Mouse (Mus musculus): Measurements from ENCODE around the gene Asic1.

The Asic1 gene

DNA sequence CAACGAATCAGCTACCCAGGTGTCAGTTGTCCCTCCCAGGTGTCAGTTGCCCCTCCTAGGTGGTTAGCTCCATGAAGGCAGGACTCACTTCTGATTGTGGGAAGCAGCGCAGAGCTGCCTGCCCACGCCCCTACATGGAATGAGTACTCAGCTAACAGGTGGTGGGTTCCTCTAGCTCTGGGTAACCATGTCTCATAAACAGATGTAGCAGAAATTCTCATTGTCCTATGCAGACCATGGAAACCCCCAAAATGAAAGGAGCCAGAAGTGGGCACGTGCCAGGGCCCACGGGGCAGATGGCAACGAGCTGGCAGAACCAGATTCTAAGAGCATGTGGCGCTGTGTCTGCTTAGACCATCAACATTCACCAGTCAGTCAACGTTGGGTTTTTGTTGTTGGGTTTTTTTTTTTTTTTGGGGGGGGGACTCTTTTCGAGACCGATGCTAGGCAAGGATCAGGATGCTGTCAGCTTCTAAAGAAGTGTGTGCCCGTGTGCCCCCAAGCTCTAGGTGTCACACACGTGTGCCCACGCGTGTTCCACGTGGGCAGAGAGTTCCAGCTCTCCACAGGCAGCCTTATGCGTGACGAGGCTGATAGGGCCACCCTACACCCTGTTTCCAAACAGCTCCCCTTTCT, 6.1 kb upstream of the Asic1 start:
- no peak for DNase-seq (ENCODE audit: extremely low read depth, low read depth, low spot score)

DNA sequence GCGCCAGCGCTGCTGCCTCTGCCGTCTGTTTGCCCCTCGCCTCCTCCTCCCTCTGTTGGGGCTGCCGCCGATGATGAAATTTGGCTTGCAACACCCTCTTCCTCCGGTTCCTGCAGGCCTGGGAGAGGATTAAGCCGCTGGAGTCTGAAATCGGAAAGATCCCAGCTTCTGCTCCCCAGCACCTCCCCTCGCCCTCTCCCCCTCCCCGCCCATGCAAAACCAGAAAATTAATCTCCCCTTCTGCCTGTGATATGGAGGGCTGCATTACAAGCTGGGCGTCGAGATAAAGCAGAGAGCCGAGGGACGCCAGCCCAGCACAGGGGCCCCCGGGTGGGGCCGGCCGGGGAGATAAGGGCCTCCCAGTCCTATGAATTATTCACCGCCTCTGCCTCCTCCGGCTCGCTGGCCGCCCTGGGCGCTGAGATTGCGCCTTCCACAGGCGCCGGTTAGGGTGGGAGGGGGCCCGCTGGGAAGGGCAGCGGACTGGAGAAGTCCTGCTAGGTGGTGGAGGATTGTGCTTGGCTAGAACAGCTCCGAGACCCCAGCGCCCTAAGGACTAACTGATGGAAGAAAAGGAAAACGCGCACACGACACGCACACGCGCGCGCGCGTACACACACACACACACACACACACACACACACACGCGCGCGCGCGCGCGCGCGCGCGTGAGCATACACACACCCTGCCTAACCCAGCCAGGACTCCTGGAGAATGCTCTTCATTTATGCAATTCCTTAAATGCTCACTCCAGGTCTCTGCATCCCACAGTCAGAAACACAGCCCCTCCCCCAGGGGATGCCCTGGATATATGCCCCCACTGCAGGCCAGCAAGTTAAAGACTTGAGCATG, 5.3 kb upstream of the Asic1 start:
- peak; percentile 14 for DNase-seq (ENCODE audit: extremely low read depth, low read depth, low spot score)

DNA sequence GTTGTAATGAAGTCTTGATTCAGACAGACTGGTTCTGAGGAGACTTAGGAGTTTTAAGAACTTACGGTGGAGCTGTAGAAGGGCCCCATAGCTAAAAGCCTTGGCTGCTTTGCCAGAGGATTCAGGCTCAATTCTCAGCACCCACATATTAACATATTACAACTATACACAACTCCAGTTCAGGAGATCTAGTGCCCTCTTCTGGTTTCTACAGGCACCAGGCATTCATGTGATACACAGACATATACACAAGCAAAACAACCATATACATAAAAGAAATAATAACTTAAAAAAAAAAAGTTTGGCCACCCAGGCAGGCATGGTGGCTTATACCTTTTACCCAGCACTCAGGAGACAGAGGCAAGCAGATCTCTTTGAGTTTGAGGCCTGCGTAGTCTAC, 2.6 kb upstream of the Asic1 start:
- no peak for DNase-seq (ENCODE audit: extremely low read depth, low read depth, low spot score)

DNA sequence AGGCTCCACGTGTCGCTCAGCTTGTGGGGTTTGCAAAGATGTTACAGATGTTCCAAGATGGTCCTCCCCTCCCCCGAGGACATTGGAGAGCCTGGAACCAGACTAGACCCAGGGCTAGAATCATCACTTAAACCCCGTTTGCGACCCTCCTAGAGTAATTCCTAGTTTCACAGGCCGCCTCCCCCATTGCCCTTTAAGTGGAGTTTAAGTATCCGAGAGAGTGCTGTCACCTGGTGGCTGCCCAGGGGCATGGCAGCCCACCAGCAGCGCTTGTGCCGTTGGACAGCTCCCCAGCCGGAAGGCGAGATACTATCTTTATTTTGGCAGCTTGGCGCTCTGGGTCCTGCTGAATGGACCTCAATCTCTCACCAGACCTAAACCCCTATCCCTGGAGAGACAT, 1.3 kb upstream of the Asic1 start:
- DNase-seq (ENCODE audit: extremely low read depth, low read depth, low spot score): no peak

DNA sequence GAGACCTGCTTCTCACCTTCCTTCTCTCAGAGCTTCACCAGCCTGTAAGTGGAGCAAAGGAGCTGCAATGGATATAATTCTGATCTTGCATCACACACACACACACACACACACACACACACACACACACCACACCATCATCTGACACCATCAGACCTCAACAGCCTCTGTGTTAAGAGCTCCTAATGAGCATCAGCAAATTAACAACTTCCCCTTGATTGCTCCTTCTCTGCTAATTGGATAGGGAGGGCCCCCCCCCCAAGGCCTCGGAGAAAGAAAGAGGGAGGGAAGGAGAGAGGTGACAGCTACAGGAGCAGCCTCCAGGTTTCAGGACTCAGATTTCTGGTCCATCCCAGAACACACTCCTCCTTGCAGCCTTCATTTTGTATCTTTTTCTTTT, 776 bp upstream of the Asic1 start:
- no peak for DNase-seq (ENCODE audit: extremely low read depth, low read depth, low spot score)

DNA sequence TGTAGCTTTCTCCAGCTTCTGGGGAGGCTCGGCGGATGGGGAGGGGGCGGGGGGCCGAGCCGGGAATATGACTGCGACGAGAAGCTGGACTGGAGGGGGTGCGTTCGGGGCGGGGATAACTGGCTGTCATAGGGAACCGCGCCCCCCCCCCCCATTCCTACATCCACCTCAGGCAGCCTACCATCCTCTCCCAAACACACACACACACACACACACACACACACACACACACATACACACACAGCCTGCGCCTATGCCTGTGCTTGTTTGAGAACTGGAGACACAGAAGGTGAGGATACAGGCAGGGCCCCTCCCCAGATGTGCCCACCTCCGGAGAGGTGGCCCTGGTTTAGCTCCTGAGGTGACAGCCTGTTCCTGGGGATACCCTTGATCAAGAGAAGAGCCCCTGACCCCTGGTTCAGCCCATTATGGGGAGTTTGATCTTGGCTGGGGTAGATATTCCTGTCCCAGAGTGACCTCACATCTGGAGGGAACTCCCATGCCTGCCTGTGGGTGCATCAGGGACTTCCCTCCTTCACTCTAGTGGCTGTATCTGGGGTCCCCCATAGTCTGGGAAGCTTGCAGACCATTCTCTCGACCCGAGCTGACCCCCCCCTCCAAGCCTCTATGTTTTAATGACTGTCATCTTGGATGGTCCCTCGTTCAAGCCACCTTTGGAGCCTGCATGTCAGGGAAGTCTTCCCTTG, 949 bp downstream of the Asic1 start:
- no peak for DNase-seq (ENCODE audit: extremely low read depth, low read depth, low spot score)

DNA sequence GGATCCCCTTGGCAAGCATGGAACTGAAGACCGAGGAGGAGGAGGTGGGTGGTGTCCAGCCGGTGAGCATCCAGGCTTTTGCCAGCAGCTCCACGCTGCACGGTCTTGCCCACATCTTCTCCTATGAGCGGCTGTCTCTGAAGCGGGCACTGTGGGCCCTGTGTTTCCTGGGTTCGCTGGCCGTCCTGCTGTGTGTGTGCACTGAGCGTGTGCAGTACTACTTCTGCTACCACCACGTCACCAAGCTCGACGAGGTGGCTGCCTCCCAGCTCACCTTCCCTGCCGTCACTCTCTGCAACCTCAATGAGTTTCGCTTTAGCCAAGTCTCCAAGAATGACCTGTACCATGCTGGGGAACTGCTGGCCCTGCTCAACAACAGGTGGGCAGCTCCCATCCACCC, 1.6 kb downstream of the Asic1 start:
- DNase-seq (ENCODE audit: extremely low read depth, low read depth, low spot score): no peak

DNA sequence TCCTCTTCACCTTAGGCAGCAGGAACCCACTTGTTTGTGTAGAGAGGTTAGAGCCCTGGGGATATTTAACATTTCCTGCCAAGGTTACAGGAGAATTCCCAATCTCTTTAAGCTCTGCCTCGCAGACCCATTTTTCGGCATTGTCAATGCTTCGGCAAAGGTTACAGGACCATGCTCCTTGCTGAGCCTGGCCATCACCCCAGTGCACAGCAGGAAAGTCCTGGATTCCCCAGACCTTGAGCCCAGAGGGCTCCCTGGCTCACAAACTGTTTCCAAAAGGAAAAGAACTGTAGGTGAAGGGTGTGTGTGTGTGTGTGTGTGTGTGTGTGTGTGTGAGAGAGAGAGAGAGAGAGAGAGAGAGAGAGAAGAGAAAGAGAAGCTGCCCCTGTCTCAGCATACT, 4.7 kb downstream of the Asic1 start:
- no peak for DNase-seq (ENCODE audit: extremely low read depth, low read depth, low spot score)

DNA sequence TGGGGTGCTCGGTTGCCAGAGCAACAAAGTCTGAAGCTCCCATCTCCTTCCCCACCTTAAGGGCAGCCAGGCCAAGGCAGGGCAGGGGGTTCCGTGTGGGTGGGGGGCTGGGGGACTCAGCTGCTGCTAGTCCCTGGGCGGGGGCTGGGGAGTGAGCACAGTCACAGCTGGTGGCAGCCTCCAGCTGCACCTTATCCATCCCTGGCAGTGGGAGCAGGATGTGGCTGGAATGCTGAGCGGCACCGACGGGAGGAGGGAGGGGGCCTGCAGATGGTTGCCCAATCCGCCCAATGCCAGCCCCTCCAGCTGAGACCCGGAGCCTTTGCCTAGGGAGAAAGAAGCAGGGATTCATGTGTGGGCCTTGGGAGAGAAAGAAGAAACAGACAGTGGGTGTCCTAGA, 6.9 kb downstream of the Asic1 start:
- DNase-seq (ENCODE audit: extremely low read depth, low read depth, low spot score): no peak

DNA sequence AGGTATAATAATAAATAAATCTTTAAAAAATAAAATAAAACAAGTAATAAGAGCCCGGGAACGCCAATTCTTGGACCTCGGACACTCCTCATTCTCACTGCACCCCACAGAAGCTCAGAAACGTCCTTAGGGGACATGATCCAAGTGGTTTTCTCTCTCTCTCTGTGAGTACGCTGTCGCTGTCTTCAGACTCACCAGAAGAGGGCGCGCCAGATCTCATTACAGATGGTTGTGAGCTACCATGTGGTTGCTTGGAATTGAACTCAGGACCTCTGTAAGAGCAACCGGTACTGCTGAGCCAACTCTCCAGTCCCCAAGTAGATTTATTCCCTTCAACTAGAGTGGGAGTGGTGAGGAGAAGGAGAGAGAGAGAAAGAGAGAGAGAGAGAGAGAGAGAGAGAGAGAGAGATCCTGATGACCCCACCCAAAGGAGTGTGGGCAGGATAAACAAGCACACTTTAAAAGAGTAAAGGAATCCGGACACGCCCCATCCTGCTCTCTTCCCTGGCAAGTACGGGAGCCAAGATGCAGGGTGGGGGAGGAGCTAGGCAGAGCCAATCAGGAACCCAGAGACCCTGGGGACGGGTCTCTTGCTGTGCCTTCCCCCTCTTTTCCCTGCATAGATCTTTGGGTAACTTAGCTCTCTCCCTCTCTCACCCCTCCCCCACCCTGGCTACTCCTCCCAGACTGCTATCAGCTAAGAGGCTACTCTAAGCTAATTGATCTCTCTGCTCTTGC, 8.1 kb downstream of the Asic1 start:
- DNase-seq (ENCODE audit: extremely low read depth, low read depth, low spot score): no peak

DNA sequence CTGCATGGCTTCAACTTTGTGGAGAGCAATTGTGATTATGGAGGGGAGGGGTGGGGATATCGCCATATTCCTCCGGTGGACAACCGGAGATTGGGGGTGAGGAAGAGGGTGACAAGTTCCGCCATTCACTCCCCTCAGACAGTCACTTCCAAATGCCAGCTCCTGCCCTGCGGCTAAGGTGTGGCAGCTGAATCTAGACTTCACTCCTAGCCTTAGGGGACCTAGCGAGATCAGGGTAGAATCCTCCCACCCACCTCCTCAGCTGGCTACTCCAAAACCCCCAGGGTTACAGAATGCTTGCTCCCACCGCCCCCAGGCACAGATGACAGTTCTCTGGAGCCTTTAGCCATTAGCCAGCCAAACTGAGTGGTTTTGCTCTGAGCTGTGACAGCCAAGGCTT, 8.8 kb downstream of the Asic1 start:
- no peak for DNase-seq (ENCODE audit: extremely low read depth, low read depth, low spot score)

DNA sequence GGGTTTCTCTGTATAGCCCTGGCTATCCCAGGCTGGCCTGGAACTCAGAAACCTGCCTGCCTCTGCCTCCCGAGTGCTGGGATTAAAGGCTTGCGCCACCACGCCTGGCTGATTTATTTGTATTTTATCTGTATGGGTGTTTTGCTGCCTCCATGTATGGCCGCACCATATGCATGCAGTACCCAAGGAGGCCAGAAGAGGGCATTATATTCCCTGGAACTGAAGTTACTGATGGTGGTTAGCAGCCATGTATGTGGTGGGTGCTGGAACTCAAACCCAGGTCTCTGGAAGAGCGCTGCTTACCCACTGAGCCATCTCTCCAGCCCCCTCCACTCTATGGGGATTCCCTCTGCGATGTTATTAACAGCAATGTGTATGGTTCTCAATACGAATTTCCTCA, 12.7 kb downstream of the Asic1 start:
- no peak for DNase-seq (ENCODE audit: extremely low read depth, low read depth, low spot score)

DNA sequence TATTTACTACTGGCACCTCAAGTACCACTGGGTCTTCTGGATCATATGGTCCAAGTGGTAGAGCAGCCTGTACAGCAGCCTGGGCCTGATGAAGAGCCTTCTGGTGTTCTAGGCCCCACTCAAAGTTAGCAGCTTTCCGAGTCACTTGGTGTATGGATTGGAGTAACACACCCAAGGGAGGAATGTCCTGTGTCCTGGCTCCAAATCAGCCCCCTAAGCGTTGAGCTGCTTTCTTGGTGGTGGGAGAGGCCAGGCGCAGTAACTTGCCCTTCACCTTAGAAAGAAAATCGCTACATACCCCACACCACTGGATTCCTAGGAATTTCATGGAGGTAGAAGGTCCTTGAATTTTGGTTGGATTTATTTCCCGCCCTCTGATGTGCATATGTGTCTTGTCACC, 14.0 kb downstream of the Asic1 start:
- no peak for DNase-seq (ENCODE audit: extremely low read depth, low read depth, low spot score)

DNA sequence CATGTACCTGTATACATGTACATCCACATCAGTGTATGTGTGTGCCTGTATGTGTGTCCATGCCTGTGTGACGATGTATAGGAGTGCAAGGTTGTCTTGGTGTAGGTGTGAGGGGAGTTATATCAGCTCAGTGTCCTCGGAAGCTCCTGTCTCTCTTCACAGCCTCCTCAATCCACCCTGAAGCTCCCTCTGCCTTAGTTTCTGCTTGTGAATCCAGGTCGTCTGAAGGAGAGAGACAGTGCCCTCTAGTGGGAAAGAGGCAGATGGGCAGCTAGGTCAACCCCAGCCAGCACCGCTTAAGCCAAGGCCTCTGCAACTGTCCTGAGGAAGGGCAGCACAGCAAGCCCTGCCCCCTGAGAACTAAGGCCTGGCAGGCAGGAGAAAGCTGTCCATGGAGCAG, 18.5 kb downstream of the Asic1 start:
- no peak for DNase-seq (ENCODE audit: extremely low read depth, low read depth, low spot score)

DNA sequence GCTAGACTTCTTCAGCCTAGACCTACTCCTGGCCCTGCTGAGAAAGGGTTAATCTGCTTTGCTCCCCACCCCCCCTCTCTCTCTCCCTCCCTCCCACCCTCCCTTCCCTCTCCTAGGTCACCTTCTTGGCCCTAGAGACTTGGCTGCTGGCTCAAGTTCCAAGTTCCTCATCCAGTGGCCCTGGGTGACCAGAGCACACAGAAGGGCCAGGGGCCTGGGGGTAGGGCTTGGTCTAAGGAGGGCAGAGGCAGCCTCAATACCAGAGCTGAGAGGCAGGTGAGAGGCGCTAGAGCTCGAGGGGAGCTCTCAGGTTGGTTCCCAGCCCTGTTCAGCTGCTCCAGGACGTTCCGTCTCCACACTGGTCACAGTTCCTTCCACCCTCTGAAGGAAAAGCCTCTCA, 20.8 kb downstream of the Asic1 start:
- DNase-seq (ENCODE audit: extremely low read depth, low read depth, low spot score): no peak

DNA sequence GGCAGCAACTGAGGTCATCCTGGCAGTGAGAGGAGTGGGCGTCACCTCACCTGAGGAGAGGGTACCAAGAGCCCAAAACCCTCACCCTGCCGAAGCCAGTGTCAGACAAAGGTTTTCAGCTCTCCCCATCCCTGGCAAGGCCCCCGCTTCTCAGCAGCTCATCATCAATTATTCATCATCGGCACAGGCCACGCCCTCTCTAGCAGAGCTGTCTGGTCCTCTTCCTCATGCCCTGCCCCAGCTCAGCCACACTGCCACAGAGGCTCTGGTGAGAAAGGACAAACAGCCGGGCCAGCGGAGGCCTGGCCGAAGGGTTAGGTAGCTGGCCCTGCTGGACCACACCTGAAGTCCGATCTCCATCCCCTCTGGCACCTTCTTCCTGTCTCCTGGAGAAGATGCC, 21.8 kb downstream of the Asic1 start:
- no peak for DNase-seq (ENCODE audit: extremely low read depth, low read depth, low spot score)

DNA sequence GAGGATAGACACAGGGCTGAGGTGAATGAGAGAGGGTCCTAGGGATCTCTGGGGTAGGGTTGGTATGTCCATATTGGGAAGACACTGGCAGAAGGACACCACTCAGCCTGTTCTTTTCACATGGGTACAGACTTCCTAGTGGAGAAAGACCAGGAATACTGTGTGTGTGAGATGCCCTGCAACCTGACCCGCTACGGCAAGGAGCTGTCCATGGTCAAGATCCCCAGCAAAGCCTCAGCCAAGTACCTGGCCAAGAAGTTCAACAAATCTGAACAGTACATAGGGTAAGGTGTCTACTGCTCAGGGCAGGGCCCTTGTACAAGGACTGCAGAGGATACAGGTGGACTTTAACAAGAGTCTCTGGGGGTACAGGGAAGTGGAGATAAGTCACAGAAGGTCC, 27.1 kb downstream of the Asic1 start:
- no peak for DNase-seq (ENCODE audit: extremely low read depth, low read depth, low spot score)

DNA sequence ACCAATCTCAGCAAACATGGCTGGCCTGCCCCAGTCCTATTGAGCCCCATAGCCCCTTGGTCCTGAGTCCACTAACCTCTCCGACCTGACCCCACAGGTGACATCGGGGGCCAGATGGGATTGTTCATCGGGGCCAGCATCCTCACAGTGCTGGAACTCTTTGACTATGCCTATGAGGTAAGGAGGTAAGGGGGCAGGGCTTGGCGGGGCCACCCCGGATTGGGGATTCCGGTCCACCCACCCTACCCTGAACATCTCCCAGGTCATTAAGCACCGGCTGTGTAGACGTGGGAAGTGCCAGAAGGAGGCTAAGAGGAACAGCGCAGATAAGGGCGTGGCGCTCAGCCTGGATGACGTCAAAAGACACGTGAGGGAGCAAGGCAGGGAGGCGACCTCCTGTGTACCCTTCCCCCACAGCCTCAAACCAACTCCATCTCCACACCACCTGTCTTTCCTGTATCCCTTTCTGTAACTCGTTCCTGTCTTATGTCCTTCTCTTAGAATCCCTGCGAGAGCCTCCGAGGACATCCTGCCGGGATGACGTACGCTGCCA, 28.4 kb downstream of the Asic1 start:
- DNase-seq (ENCODE audit: extremely low read depth, low read depth, low spot score): no peak

DNA sequence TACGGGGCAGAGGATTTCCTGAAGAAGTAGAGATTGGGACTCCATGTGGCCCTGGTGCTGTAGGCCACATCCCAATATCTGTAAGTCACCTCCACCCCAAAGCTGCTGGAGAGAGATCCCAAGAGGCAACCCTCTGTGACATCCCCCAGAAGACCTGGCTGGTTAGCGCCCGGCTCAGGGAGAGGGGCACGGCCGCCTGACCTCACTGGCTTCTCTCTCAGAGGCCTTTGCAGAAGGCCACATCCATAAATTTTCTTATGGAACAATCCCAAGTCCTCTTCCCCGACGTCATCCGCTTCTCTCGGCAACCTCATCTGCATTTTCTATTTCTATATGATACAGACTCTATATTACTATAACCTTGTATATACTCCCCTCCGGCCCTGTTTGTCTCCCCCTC, 29.5 kb downstream of the Asic1 start:
- no peak for DNase-seq (ENCODE audit: extremely low read depth, low read depth, low spot score)

DNA sequence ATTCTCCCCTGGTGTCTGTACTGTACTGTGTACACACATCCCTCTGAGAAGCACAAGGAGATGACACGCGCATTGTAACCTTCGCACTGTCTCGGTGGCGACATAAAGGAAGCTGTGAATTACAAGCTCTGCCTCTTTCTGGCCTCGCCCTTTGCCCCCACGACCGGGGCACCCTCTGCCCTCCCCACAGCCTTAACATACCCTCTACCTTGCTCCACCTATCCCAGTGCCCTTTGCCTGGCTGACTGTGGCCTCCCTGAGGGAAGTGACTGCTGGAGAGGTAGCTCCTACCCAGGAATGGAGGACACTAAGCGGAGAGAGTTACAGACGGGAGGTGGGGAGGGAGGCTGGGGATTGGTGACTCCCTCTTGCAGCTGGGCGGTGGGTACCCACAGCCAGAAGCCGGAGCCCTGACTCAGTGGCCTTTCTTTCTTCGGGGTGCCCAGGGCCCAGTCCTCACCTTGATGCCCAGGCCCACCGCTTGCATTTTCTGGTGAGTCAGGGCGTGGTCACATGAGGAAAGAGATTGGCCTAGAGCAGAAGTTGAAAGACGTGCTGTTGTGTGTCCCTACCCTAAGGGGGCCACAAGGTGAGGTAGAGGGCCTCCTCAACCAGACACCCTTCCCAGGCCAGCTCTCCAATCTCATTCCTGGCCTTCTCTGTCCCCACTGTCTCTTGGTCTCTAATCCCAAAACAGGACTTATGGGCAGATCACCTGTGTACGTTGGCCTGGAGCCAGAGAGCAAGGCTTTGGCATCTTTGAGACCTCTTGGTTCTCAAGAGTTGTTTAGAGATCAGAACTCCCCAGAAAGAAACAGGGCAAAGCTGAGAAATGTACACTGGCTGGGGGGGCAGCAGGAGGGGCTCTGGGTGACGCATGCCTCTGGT, 30.3 kb downstream of the Asic1 start:
- DNase-seq (ENCODE audit: extremely low read depth, low read depth, low spot score): no peak
